Mouse (Mus musculus) hindbrain, embryonic 13.5 days (tissue): ENCODE data around the gene C1qtnf5. TPM values are rescaled to one million over a fixed set of nuclear protein-coding genes. Genes with fewer than 3 reads are reported as not detected.

Experiments used
- ATAC-seq: fragments of 200-750 bp; cut with Nextera tagmentation; 2 replicates; pipeline ENCODE4 v1.8.0; 2017; ENCODE audit warnings: moderate TSS enrichment; ENCODE audit not compliant: low FRiP score
- H3K27ac ChIP-seq: fragments of 300-500 bp; sonication (generic); 2 replicates; pipeline ENCODE4 v1.5.1; 2015; ENCODE audit warnings: inconsistent platforms, mild to moderate bottlenecking, moderate library complexity
- H3K27me3 ChIP-seq: fragments of 300-500 bp; sonication (generic); 2 replicates; pipeline ENCODE4 v1.6.1; 2015; ENCODE audit warnings: mild to moderate bottlenecking, inconsistent platforms
- H3K36me3 ChIP-seq: fragments of 300-500 bp; sonication (generic); 2 replicates; pipeline ENCODE4 v1.6.1; 2015; ENCODE audit warnings: mild to moderate bottlenecking, inconsistent platforms
- H3K4me1 ChIP-seq: fragments of 300-500 bp; sonication (generic); replicated peaks from 2 replicates; pipeline ENCODE4 v1.6.1; 2015; ENCODE audit warnings: inconsistent platforms
- H3K4me2 ChIP-seq: fragments of 300-500 bp; sonication (generic); 2 replicates; pipeline ENCODE4 v1.6.1; 2015; ENCODE audit warnings: inconsistent platforms, mild to moderate bottlenecking, moderate library complexity
- H3K4me3 ChIP-seq: fragments of 300-500 bp; sonication (generic); 2 replicates; pipeline ENCODE4 v1.5.1; 2015; ENCODE audit warnings: mild to moderate bottlenecking, inconsistent platforms
- H3K9ac ChIP-seq: fragments of 300-500 bp; sonication (generic); 2 replicates; pipeline ENCODE4 v1.6.1; 2015; ENCODE audit warnings: mild to moderate bottlenecking, inconsistent platforms
- H3K9me3 ChIP-seq: fragments of 300-500 bp; sonication (generic); 2 replicates; pipeline ENCODE4 v1.6.1; 2016; ENCODE audit warnings: inconsistent platforms
- WGBS: fragments of 180-500 bp; shearing (Covaris S2); methylation state at CpG from one replicate; pipeline ENCODE4 v1.1.7; 2015; 5-methylcytosine and 5-hydroxymethylcytosine counted together
- polyA plus RNA-seq: library from polyadenylated mRNA; unstranded; fragments of >200 nt; fragmentation: Nextera tagmentation; extraction: Ambion mirVana; gene quantifications from 2 replicates; pipeline ENCODE4 v1.2.1, GENCODE M21; 2015

C1qtnf5 gene
- polyA plus RNA-seq, 1 experiment from 2014 or later, result 5.3 TPM

- no peaks in the 10 kb centered on the region for H3K36me3 ChIP-seq
- no peaks in the 10 kb centered on the region for H3K9me3 ChIP-seq
- no peak overlapping the region for H3K4me2 ChIP-seq
- H3K4me1 ChIP-seq, result peaks cover 43% of the 10 kb centered on the region
- no peak for ATAC-seq
- H3K27ac ChIP-seq, result no peak overlapping the region
- no peak overlapping the region for H3K9ac ChIP-seq
- H3K27me3 ChIP-seq, result peaks cover 46% of the 10 kb centered on the region
- 89% methylated on average over 5 of the region's 5 CpGs for WGBS
- no peak overlapping the region for H3K4me3 ChIP-seq
Measured at GRCm38 (mm10) chr9:44082266-44082665, 24.8 kb upstream of the C1qtnf5 start.

GRCm38 (mm10) chr9:44083392-44084121 is 23.5 kb upstream of the C1qtnf5 start:
- 10% methylated on average over 23 of the region's 23 CpGs for WGBS
- H3K9ac ChIP-seq, result no peak overlapping the region; the same call in 1 of the 2 replicates

GRCm38 (mm10) chr9:44084236-44084635 is 22.8 kb upstream of the C1qtnf5 start:
- Histone ChIP-seq H3K4me1 (peaks cover 39% of the 10 kb centered on the region), H3K9me3 (no peaks in the 10 kb centered on the region), H3K9ac (peak overlapping the region; percentile 78), H3K36me3 (no peaks in the 10 kb centered on the region), H3K4me2 (peak overlapping the region; percentile 98), H3K27ac (no peak overlapping the region), H3K4me3 (peak overlapping the region; percentile 56), H3K27me3 (peaks cover 62% of the 10 kb centered on the region)
- no peak for ATAC-seq
- WGBS, result 3% methylated on average over 14 of the region's 14 CpGs

More at GRCm38 (mm10) chr9:44083392-44084121, 23.5 kb upstream of the C1qtnf5 start:
- no peaks in the 10 kb centered on the region for H3K9me3 ChIP-seq
- H3K4me3 ChIP-seq, result peak overlapping the region; percentile 56
- ATAC-seq, result no peak
- H3K27ac ChIP-seq, result no peak overlapping the region
- H3K4me2 ChIP-seq, result peak overlapping the region; percentile 98
- H3K4me1 ChIP-seq, result peaks cover 45% of the 10 kb centered on the region
- no peaks in the 10 kb centered on the region for H3K36me3 ChIP-seq
- peaks cover 56% of the 10 kb centered on the region for H3K27me3 ChIP-seq

- ATAC-seq, result peak; percentile 66
- H3K36me3 ChIP-seq, result no peaks in the 10 kb centered on the region
Measured at GRCm38 (mm10) chr9:44084659-44085229, 22.3 kb upstream of the C1qtnf5 start.

GRCm38 (mm10) chr9:44085276-44085675 is 21.8 kb upstream of the C1qtnf5 start:
- H3K4me1 ChIP-seq, result peaks cover 39% of the 10 kb centered on the region
- peaks cover 69% of the 10 kb centered on the region for H3K27me3 ChIP-seq
- no peaks in the 10 kb centered on the region for H3K36me3 ChIP-seq
- H3K4me2 ChIP-seq, result peak overlapping the region; percentile 98
- no peaks in the 10 kb centered on the region for H3K9me3 ChIP-seq
- no peak for ATAC-seq
- peak overlapping the region; percentile 78 for H3K9ac ChIP-seq
- H3K4me3 ChIP-seq, result peak overlapping the region; percentile 56
- H3K27ac ChIP-seq, result no peak overlapping the region
- WGBS, result 5% methylated on average over 10 of the region's 10 CpGs

More at GRCm38 (mm10) chr9:44084659-44085229, 22.3 kb upstream of the C1qtnf5 start:
- no peaks in the 10 kb centered on the region for H3K9me3 ChIP-seq
- H3K4me3 ChIP-seq, result peak overlapping the region; percentile 56
- peak overlapping the region; percentile 98 for H3K4me2 ChIP-seq
- H3K27ac ChIP-seq, result no peak overlapping the region
- peak overlapping the region; percentile 78 for H3K9ac ChIP-seq
- WGBS, result under 1% methylated on average over 62 of the region's 62 CpGs
- H3K4me1 ChIP-seq, result peaks cover 39% of the 10 kb centered on the region
- H3K27me3 ChIP-seq, result peaks cover 67% of the 10 kb centered on the region

GRCm38 (mm10) chr9:44085741-44086665 is 21.0 kb upstream of the C1qtnf5 start:
- H3K4me1 ChIP-seq, result peaks cover 37% of the 10 kb centered on the region
- H3K9ac ChIP-seq, result no peak overlapping the region
- no peak for ATAC-seq
- no peak overlapping the region for H3K27ac ChIP-seq
- WGBS, result 68% methylated on average over 15 of the region's 15 CpGs
- H3K27me3 ChIP-seq, result peaks cover 69% of the 10 kb centered on the region
- peak overlapping the region; percentile 98 for H3K4me2 ChIP-seq
- no peak overlapping the region for H3K4me3 ChIP-seq
- no peaks in the 10 kb centered on the region for H3K9me3 ChIP-seq
- H3K36me3 ChIP-seq, result no peaks in the 10 kb centered on the region; the same call in 1 of the 2 replicates

GRCm38 (mm10) chr9:44086960-44087359 is 20.1 kb upstream of the C1qtnf5 start:
- no peak for ATAC-seq
- no peak overlapping the region for H3K9ac ChIP-seq
- WGBS, result 41% methylated on average over 10 of the region's 10 CpGs
- H3K9me3 ChIP-seq, result no peaks in the 10 kb centered on the region
- no peak overlapping the region for H3K27ac ChIP-seq
- no peaks in the 10 kb centered on the region; the same call in 1 of the 2 replicates for H3K36me3 ChIP-seq
- peaks cover 67% of the 10 kb centered on the region for H3K27me3 ChIP-seq
- no peak overlapping the region for H3K4me3 ChIP-seq
- H3K4me1 ChIP-seq, result peaks cover 37% of the 10 kb centered on the region
- no peak overlapping the region for H3K4me2 ChIP-seq

- Histone ChIP-seq H3K4me2 (no peak overlapping the region), H3K9me3 (no peaks in the 10 kb centered on the region), H3K4me3 (no peak overlapping the region), H3K27me3 (peaks cover 62% of the 10 kb centered on the region), H3K36me3 (no peaks in the 10 kb centered on the region; the same call in 1 of the 2 replicates), H3K27ac (no peak overlapping the region), H3K9ac (peak overlapping the region; percentile 24; the same call in 1 of the 2 replicates), H3K4me1 (peaks cover 37% of the 10 kb centered on the region)
- no peak for ATAC-seq
- 19% methylated on average over 15 of the region's 15 CpGs for WGBS
Measured at GRCm38 (mm10) chr9:44087761-44088455, 19.1 kb upstream of the C1qtnf5 start.

- no peak overlapping the region for H3K27ac ChIP-seq
- no peak overlapping the region for H3K4me3 ChIP-seq
- peaks cover 50% of the 10 kb centered on the region for H3K27me3 ChIP-seq
- peaks cover 31% of the 10 kb centered on the region for H3K4me1 ChIP-seq
- H3K36me3 ChIP-seq, result no peaks in the 10 kb centered on the region; the same call in 1 of the 2 replicates
- no peak for ATAC-seq
- H3K9ac ChIP-seq, result no peak overlapping the region
- no peak overlapping the region for H3K4me2 ChIP-seq
- WGBS, result 73% methylated on average over 12 of the region's 12 CpGs
- H3K9me3 ChIP-seq, result no peaks in the 10 kb centered on the region
Measured at GRCm38 (mm10) chr9:44088877-44089608, 18.0 kb upstream of the C1qtnf5 start.

GRCm38 (mm10) chr9:44093612-44094503 is 13.2 kb upstream of the C1qtnf5 start:
- no peak for ATAC-seq
- 28% methylated on average over 24 of the region's 24 CpGs for WGBS

More at GRCm38 (mm10) chr9:44093612-44094503, 13.2 kb upstream of the C1qtnf5 start:
- H3K9ac ChIP-seq, result no peak overlapping the region
- H3K4me1 ChIP-seq, result peaks cover 17% of the 10 kb centered on the region
- H3K9me3 ChIP-seq, result no peaks in the 10 kb centered on the region
- H3K27me3 ChIP-seq, result peaks cover 11% of the 10 kb centered on the region
- H3K4me3 ChIP-seq, result peak overlapping the region; percentile 21; the same call in 1 of the 2 replicates
- no peaks in the 10 kb centered on the region; the same call in 1 of the 2 replicates for H3K36me3 ChIP-seq
- H3K27ac ChIP-seq, result no peak overlapping the region
- H3K4me2 ChIP-seq, result peak overlapping the region; percentile 49
